Mouse (Mus musculus) E14TG2a.4 (cell line): ENCODE measurements around the gene Rcn2.
"Not testable (repeated sequence)": the region's sequence is repeated elsewhere in the genome, so short reads cannot be mapped to it uniquely, and the experiment has no call there.

Experiments used
- H3K27me3 ChIP-seq: 2 replicates; pipeline ENCODE4 v1.6.1; 2014; ENCODE audit warnings: low read length, control low read depth; ENCODE audit not compliant: insufficient read depth
- H3K36me3 ChIP-seq: 2 replicates; pipeline ENCODE4 v1.6.1; 2014; ENCODE audit warnings: low read length, control low read depth; ENCODE audit not compliant: insufficient read depth
- H3K4me1 ChIP-seq: replicated peaks from 2 replicates; pipeline ENCODE4 v1.6.1; 2014; ENCODE audit warnings: low read depth, low read length, control low read depth
- H3K4me3 ChIP-seq: replicated peaks from 2 replicates; pipeline ENCODE4 v1.5.1; 2014; ENCODE audit warnings: mild to moderate bottlenecking, low read length
- H3K9me3 ChIP-seq: 2 replicates; pipeline ENCODE4 v1.6.1; 2014; ENCODE audit warnings: low read length, control low read depth
- CTCF ChIP-seq: conservative IDR thresholded peaks from 2 replicates; pipeline ENCODE4 v1.5.1; 2014; ENCODE audit warnings: low read length
- NANOG ChIP-seq: IDR thresholded peaks from 2 replicates; pipeline ENCODE4 v1.6.1; 2014; ENCODE audit warnings: borderline replicate concordance, low read length, mixed read lengths
- POU5F1 ChIP-seq: IDR thresholded peaks from 2 replicates; pipeline ENCODE4 v1.6.1; 2014; ENCODE audit warnings: low read length, borderline replicate concordance

The Rcn2 gene

DNA sequence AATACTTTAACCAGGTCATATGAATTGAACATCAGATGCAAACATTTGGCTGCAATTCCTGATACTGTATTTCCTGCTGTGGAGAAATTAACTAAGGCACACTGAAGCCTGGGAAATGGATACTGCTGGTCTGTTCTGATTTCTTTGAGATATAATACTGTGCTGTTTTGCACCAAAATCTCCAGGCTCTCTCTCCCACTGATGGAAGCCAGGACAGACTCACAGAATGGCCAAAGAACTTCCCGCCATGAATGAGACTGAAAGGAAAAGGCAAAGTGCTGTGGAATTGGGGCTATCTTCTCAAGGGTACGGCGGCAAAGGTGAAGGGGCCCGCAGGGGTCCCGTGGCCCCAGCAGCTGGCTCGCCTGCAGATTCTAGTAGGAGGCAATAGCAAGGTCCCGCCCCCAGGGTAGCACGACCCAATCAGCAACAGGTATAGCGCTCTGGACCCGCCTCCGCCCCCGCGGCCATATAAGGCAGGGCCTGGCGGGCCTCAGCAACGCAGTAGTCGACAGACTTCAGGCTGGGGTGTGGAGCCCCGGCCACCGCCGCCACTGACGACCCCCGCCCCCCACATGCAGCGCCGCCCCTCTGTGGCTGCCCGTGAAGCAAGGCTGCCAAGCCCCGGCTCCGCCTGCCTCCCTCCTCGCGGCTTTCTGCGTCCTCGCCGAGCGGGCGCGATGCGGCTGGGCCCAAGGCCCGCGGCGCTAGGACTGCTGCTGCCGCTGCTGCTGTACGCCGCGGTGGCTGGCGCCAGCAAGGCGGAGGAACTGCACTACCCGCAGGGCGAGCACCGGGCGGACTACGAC is at the start of gene Rcn2:
Gene Rcn2, plus strand, starts transcription at position 474 of the 809 bp plus-strand sequence.
- peak within 1 kb of the TSS; percentile 88 for H3K4me3 ChIP-seq
- H3K9me3 ChIP-seq, result no peaks in the 10 kb centered on the region
- 0 out of 2 replicates have a peak, but pooled peaks cover 4% of the 10 kb centered on the region for H3K36me3 ChIP-seq
- H3K4me1 ChIP-seq, result peaks cover 10% of the 10 kb centered on the region
- peaks cover 5% of the 10 kb centered on the region for H3K27me3 ChIP-seq
- TF ChIP-seq POU5F1 (no peak), NANOG (no peak), CTCF (no peak)

DNA sequence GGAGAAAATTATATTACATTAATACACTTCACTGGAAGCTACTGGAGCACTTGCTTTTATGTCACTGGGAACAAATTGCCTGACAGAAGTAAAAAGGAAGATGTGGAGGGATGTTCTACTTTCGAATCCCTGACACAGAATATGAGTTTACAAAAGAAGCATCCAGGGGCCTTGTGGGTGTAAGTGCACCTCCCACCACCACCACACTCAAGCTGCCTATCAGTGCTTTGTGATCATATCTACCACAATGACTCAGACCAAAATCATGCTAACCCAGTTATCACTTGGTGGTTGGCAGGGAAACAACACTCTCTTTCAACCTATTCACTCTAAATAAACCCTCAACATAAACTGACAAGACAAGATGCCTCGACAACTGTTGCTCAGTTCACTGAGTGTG is 37.0 kb upstream of the Rcn2 start:
- H3K9me3 ChIP-seq, H3K27me3 ChIP-seq, H3K4me1 ChIP-seq, H3K36me3 ChIP-seq, H3K4me3 ChIP-seq: not testable (repeated sequence)

- Histone ChIP-seq H3K9me3 (peaks cover 15% of the 10 kb centered on the region), H3K4me3 (no peak within 1 kb of the TSS), H3K36me3 (no peaks in the 10 kb centered on the region), H3K4me1 (no peaks in the 10 kb centered on the region), H3K27me3 (no peaks in the 10 kb centered on the region)
- no peak for TF ChIP-seq CTCF
- no peak for TF ChIP-seq NANOG
- no peak for TF ChIP-seq POU5F1
Measured at GRCm38 (mm10) chr9:56010450-56010849, 31.2 kb upstream of the Rcn2 start, which contains the start of gene 4930563M21Rik. 4930563M21Rik (minus strand) TSS chr9:56010550.

DNA sequence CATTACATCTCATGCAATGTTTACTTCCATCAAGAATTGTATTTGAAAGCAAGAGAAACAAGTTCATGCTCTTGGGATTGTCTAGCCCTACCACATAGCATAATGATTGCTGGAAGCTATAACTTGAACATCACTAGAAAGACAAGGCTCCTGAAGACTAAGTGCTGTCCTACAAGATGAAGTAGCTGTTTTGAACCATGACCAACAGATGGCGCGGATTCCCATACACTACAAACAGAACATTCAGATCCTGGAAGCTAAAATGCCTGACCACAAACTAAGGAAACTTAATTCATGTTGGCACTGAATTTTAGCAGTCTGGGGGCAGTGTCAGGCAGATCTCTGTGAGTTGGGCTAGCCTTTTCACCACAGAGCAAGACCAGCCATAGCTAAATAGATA is 16.9 kb upstream of the Rcn2 start:
- TF ChIP-seq NANOG (no peak), POU5F1 (no peak), CTCF (peak; percentile 57)
- H3K4me3 ChIP-seq, result no peak overlapping the region
- H3K36me3 ChIP-seq, result no peaks in the 10 kb centered on the region
- H3K4me1 ChIP-seq, result peaks cover 7% of the 10 kb centered on the region
- 0 out of 2 replicates have a peak, but pooled peaks cover 3% of the 10 kb centered on the region for H3K27me3 ChIP-seq
- no peaks in the 10 kb centered on the region for H3K9me3 ChIP-seq

- Histone ChIP-seq H3K4me1 (peaks cover 11% of the 10 kb centered on the region), H3K36me3 (no peaks in the 10 kb centered on the region), H3K9me3 (no peaks in the 10 kb centered on the region), H3K4me3 (no peak overlapping the region), H3K27me3 (0 out of 2 replicates have a peak, but pooled peaks cover 3% of the 10 kb centered on the region)
- TF ChIP-seq CTCF, result no peak
- TF ChIP-seq POU5F1, result no peak
- no peak for TF ChIP-seq NANOG
Measured at GRCm38 (mm10) chr9:56027292-56027691, 14.4 kb upstream of the Rcn2 start.

DNA sequence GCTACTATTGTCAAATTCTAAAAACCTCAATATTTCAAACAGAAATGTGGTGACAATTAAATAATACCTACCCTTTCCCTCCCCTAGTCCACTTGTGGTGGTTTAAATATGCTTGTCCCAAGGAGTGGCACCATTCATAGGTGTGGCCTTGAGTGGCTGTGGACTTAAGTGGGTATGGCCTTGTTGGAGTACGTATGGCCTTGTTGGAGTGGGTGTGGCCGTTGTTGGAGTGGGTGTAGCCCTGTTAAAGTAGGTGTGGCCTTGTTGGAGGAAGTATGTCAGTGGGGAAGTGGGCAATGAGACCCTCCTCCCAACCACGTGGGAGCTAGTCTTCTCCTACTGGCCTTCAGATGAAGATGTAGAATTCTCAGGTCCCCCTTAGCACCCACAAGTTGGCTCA is 9.4 kb upstream of the Rcn2 start:
- Histone ChIP-seq H3K4me1 (peaks cover 13% of the 10 kb centered on the region), H3K27me3 (peaks cover under 1% of the 10 kb centered on the region; the same call in 1 of the 2 replicates), H3K36me3 (no peaks in the 10 kb centered on the region), H3K4me3 (no peak overlapping the region), H3K9me3 (no peaks in the 10 kb centered on the region)
- TF ChIP-seq CTCF, result no peak
- TF ChIP-seq POU5F1, result no peak
- no peak for TF ChIP-seq NANOG

DNA sequence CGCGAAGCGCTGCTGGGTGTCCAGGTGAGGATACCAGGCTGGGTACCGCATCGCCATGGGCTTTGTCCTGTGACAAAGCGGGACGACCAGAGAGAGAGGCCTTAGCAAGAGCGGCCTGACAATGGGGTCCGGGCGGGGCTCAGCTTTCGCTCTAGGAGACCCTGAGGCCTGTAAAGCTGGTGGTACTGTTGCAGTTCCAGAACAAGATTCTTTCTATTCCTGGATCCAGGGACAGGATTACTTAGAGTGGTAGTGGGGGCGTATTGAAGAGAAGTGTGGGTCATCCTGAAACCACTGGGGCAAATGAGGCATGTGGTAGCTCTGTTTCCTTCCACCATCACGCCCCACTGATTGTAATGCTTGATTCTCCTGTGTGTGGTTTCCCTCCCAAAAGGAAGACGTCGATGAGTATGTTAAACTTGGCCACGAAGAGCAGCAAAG is 556 bp downstream of the Rcn2 start:
- Histone ChIP-seq H3K4me3 (peak overlapping the region; percentile 88), H3K36me3 (0 out of 2 replicates have a peak, but pooled peaks cover 4% of the 10 kb centered on the region), H3K27me3 (peaks cover 5% of the 10 kb centered on the region), H3K9me3 (no peaks in the 10 kb centered on the region), H3K4me1 (peaks cover 10% of the 10 kb centered on the region)
- no peak for TF ChIP-seq NANOG

DNA sequence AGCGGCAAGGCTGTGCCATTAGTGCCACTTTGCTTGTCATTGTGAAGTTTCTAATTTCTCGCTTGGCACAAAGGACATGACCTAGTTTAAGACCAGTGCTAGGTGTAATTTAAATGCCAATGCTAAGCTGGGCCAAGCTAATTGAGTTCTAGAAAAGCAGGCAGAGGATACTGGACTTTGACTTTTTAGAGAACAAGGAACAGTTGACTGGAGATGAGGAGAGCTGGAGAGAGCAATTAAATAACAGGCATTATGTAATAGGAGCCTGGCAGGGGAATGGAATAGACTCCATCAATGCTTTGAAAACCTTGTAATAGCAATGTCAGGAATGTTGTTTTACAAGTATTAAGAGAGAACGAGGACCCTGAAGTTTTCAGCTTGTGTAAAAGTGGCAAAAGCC is 12.2 kb downstream of the Rcn2 start:
- TF ChIP-seq POU5F1, result no peak
- TF ChIP-seq CTCF, result no peak
- TF ChIP-seq NANOG, result no peak

DNA sequence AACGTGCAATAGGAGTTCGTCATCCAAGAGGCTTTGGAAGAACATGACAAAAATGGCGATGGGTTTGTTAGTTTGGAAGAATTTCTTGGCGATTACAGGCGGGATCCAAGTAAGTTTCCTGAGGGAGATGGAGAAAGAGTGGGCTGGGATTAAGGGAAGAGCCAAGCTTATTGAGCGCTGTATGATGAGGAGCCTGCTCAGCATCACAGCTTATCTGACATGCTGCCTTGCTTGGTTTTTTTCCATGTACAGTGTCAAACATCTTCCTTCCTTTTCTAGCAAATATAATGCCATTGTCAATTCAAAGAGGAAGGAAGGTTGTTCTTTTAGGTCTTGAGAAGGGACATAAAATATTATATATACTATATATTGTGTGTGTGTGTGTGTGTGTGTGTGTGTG is 14.5 kb downstream of the Rcn2 start:
- Histone ChIP-seq H3K4me1 (peaks cover 23% of the 10 kb centered on the region), H3K36me3 (peaks cover 33% of the 10 kb centered on the region), H3K27me3 (no peaks in the 10 kb centered on the region), H3K9me3 (no peaks in the 10 kb centered on the region), H3K4me3 (no peak overlapping the region)
- no peak for TF ChIP-seq NANOG
- TF ChIP-seq CTCF, result no peak
- no peak for TF ChIP-seq POU5F1

More for the DNA sequence above, 12.2 kb downstream of the Rcn2 start:
- H3K4me1 ChIP-seq, result peaks cover 28% of the 10 kb centered on the region
- H3K9me3 ChIP-seq, result no peaks in the 10 kb centered on the region
- peaks cover 10% of the 10 kb centered on the region; the same call in 1 of the 2 replicates for H3K36me3 ChIP-seq
- no peak overlapping the region for H3K4me3 ChIP-seq
- H3K27me3 ChIP-seq, result no peaks in the 10 kb centered on the region
